Mouse (Mus musculus): ENCODE results near the gene Ano1. TPM values are rescaled to one million over a fixed set of nuclear protein-coding genes. Genes with fewer than 3 reads are reported as not detected.

The Ano1 gene
- under 1 TPM in 1 of 2 experiments, not detected in 1; 0.16 TPM for polyA plus RNA-seq (2017; shearing (Covaris generic))

DNA sequence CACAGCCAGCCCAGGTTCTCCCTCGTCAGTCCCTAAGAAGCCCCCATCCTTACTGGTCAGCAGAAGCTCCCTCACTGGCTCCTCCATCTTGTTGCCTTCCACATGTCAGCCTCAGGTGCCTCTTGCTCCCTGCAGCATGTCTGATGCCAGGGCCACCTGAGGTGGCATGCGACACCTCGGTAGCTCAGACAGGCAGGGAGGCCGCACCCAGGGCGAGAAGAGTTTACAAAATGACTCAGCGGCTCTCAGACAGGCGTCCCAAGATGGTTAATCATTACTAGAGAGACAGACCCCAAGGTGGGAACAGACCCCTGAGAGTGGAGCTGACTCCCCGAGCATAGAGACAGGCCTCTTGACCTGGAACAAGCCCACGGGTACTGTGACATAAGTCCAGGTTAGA, at the start of gene Ano1:
Ano1 (minus strand) TSS at position 142 of the 400 bp plus-strand sequence.
- no peak for ATAC-seq

DNA sequence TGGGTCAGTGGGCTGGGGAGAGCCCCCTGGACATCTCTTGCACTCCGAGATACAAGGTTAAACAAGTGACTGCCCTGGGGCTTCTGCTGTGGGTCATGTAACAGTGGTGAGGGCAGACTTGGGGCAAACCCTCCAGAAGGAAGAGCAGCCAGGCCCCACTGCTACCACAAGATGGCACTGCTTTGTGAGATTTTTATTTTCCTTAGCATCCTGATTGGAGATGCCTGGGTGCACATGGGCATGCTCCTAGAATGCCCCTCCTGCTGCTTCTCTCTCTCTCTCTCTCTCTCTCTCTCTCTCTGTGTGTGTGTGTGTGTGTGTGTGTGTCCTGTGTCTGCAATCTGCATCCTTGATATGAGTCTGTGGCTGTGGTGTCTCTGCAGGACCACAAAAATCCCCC, 46.7 kb upstream of the Ano1 start:
- no peak for ATAC-seq

DNA sequence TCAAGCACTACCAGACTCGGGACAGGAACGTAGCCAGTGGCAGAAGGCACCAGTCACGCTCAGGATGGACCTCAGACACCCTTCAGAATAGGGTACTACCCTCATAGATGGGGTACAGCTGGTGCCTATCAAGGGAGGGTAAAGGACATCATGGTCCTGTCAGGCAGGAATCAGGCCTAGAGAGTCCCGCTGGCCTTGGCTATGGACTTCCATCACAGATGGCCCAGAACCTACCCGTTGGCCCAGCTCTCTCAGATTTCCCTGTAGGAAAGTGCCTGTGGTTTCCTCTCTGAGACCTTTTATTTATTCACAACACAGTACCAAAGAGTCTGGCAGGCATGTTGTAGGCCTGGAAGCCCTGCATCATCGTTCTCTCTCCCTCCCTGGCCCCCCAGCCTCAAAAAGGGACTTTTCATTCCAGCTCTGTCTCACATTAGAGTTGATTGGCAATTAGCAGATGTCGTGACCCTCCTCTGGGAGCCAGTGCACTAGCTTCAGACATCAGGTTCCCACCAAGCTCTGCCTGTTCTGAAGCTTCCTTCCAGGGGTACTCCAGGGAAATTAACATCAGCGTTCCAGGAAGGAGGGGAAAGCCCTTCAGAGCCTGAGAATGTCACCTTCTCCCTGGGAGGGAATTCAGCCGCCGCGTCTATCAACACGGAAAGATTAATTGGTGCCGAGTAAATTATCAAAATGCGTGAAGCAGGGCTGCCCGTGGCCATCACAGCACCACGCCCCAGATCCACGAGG, 45.4 kb upstream of the Ano1 start:
- no peak for ATAC-seq

DNA sequence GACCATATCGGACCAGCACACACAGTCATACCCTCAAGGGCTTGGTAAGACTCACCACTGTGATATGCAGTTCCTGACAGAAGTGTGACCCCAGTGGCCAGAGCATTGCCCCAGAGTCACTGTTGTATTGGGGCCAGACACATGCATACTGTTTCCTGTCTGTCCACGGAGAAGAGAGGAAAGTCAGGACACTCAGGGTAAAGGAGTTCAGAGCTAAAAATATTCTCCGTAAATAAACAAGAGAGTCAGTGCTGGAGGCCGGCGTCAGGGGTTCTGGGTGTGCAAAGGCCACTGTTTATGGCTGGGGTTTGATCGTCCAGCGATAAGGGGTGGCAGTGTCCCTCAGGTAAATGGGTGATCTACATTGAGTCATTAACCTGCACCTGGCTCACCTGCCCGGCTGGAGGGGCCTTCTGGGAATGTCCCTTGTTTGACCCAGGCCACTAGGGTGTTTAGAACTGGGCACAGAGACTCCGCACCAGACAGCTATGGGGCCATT, 44.3 kb upstream of the Ano1 start:
- no peak for ATAC-seq

DNA sequence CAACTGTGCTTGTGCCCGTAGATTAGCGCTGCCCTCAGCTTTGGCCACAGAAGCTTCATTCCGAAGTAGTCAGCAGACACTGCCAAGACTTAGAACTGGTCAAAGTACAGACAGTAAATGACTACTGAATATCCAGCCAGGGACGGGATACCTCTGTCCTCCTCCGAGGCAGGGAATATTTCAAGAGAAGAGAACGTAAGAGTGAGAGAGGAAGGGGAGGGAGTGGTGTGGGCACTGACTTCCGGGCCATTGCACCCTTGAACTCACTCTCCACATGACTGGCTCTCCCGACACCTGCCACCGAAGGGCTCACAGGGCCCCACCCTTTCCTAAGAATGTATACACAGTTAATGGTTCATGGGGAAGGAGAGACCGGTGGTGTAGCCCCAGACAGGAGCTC, 41.5 kb upstream of the Ano1 start:
- no peak for ATAC-seq

DNA sequence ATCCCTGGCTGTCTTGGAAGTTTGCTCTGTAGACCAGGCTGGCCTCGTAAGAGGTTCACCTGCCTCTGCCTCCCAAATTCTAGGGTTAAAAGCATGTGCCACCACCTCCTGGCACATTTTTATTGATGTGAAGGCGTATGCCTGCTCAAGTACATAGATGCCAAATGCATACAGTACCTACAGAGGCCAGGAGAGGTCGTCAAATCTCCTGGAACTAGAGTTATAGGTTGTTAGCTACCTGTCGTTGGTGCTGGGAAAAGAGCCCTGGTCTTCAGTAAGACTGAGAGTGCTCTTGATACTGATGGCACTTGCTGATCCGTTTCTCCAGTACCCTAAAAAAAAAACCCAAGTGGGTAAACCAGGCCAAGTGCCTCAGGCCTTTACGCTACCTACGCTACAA, 39.7 kb upstream of the Ano1 start:
- no peak for ATAC-seq

DNA sequence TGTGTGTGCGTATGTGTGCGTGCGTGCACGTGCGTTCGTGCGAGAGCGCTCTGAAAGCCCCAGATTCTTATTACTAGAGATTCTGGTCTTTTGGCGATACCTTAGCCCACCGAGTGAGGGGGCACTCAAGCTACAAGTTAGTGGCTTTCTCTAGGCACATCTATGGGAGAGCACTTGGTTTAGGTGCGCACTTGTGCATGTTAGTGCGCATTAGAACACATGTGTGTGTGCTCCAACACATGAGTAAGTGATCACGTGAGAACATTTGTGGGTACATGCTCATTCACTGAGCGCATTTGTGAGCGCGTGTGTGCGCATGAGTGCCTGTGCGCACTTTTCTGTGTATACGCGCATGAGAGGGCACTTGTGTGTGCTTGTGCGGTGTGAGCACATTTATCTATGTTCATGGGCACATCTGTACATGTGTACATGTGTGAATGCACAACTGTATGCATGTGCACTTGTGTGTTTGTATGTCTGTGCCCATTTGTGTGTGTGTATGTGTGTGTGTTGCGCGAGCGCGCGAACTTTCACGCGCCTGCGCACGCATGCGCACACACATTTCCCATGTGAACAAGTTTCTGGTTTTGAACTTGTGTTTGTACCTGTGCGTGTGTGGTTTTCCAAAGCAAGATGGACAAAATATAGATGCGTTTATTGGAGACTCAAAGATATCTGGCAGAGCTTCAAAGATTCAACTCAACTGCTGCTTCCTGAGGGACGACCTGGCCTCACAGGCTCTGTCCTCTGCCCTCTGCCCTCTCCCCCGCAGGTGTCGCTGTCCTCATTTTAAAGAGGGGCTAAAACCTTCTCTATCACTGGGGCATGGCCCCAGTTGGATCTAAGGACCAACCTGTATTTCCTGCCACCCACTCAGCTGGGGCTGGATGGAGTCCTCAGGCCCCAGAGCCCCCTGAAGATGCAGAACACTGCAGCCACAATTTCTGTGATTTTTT, 38.1 kb upstream of the Ano1 start:
- ATAC-seq = no peak

DNA sequence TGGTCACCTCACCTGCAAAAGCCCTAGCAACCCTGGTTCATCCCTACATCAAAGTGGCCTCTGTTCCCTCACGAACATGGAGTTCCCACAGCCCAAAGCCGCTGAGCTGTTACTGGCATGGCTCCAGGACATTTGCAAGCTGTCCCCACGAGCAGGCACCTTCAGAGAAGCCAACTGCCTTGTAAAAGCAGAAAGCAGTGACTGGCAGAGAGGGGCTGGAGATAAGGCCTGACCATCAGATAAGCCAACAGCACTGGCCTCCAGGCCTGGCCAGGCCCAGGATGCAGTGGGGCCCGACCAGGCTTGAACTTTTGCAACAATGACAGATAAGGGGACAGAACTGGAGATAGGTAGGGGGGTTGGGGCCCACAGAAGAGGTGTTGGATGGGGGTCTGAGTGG, 36.9 kb upstream of the Ano1 start:
- ATAC-seq = no peak

DNA sequence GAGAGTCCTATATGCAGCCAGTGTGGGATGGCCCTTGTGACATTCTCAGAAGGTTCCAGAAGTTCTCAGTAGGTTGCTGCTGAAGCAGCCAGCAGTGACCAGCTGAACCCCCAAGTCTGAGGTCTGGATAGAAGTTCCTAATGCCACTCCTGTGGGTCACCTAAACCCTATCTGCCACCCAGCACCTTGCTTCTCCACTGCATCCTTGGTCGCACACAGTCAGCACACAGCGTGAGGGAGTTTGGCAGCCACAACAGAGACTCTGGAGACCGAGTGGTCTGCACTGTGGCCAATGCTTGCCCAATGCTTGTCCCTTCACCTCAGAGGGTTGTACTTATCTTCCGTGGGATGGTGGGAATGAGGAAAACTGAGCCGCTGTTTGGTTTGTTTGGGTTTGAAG, 35.7 kb upstream of the Ano1 start:
- no peak for ATAC-seq

DNA sequence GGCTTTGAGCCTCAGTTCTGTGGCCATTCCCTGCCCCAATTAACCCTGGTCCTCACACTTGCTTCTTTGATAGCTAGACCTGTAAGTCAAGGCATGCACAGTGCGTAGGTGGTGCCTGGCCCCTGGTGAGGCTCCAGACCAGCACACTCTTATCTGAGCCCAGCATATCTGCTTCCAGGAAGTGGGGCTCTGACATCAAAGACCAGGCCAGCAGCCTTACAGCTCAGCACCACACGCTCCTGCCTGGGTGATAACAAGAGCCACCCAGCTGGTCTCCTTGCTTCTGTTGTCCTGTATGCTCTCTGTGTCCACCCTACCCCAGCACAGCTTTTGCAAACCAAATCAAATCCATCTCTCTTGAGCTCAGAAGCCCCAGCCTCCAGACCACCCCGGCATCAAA, 34.8 kb upstream of the Ano1 start:
- no peak for ATAC-seq

DNA sequence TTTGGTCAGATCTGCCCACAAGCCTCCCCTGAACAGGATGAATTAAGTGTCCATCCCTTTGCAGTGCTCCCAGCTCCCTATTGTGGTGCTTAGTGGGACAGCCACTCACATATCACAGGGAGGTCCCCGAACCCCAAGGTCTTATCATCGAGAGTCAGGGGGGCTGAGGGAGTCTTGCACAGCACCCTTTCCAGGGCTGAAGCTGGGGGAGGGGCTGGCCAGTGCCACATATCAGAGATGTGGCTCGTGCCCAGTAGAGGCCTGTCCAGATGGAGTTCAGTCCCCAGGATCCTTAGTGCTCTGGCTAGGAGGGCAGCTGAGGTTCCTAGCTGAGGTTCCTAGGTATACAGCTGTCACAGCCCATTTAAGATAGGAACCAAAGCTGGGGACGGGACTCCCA, 32.4 kb upstream of the Ano1 start:
- ATAC-seq = no peak

DNA sequence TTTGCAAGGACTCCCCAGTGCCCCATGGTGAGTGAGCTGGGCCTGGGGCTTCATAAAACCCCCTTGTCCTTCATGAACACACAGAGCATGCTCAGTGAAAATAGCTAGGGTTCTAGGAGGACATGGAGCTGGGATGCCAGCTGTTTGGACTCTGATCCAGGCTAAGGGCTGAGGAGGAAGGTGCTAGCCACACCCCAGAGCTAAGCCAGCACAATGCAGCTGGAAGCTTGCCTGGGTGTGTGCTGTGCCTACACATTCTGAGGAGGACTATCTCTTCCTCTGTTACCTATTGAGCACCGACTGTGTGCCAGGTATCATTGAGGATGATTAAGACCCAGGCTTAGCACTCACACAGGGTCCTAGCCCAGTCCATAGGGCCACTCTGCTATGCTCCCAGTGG, 30.6 kb upstream of the Ano1 start:
- ATAC-seq = no peak

DNA sequence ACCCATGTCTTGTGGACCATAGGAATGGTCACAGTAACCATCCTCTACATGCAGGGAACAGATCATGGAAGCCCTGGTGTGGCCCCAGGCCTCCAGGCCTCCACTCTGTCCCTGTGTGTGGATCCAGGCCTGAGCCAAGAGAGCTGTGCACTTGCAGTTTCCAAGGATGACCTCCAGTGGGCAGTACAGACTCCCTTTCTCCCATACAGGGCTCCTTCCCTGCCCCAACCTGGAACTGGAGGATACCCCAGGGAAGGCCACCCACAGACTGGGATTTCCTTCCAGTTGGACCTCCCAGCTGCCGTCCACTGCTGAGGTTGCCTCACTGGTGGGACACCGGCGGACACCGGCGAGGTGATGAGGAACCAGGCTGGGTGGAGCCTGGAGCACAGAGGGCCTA, 29.6 kb upstream of the Ano1 start:
- ATAC-seq = no peak

DNA sequence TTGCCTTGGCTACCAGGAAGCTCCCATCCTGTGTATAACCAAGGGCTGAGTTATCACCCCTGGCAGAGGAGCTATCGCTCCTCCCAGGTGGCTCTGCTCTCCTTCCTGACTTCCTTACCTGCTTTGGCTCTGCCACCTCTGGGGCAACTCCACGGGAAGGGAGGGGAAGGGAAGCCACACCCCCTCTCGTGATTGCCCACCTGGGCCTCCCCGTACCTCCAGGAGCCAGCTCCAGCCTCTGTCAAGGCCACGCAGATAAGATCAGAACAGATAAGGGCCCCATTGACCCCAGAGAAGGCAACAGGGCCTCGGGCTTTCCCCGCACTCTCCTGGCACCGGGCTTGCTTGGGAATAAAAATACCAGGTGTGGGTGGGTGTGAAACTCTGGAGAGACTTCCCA, 28.4 kb upstream of the Ano1 start:
- no peak for ATAC-seq

DNA sequence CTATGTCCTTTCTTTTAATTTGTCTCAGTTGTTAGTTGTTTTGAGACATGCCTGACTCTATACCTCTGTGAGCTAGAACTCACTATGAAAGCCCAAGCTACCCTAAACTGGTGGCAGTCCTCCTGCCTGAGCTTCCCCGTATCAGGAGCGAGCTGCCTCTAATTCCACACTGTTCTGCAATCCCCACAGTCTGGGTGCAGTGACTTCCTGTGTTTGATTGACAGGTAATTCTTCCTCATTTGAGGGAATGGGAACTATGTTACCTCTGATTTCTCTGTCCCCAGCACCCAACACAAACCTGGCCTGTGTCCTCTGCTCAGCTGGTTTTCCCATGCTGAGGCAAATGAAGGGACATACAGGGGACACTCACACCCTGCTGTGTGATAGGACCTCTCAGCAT, 27.9 kb upstream of the Ano1 start:
- ATAC-seq = no peak

DNA sequence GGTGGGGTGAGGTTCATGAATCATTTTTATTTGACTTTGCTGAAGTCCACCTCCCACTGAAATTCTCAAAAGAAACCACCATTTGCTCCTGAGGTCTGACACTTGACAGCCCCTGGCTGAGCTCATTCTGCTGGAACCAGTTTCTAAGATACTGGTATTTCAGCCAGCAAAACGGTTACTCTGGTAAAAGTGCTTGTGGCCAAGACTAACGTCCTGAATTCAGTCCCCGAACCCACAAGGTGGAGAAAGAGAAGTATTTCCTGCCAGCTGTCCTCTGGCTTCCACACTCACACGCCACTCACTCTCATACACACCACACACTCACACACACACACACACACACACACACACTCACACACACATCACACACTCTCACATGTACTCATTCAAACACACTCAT, 26.0 kb upstream of the Ano1 start:
- no peak for ATAC-seq

DNA sequence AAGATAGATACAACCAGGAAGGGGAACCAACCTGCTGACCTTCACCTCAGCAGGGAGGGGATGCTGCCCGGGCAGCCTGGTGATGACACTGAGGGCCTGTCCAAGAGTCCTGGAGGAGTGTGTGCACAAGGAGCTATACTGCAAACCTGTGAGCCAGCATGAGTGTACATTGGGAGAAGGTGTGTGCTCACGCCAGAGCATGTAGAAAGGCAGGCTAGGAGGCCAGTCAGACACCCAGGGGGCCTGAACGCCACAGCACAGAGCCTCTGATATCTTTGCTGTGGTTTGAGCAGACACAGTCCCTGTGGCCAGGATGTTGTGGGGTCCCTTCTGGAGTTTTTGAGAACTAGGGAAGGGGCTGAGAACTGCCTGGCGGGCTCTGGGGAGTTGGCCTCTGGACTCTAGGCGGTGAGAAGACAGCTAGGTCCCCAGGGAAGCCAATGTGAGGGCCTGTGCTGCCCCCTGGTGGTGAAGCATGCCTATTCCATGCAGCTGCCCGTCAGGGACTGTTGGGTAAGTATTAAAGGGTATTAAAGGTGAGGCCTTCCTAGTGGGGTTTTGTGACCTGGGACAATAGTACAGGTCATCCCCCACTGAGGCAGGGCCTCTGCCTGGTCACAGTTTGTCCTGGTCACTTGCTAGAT, 24.2 kb upstream of the Ano1 start:
- ATAC-seq = no peak

DNA sequence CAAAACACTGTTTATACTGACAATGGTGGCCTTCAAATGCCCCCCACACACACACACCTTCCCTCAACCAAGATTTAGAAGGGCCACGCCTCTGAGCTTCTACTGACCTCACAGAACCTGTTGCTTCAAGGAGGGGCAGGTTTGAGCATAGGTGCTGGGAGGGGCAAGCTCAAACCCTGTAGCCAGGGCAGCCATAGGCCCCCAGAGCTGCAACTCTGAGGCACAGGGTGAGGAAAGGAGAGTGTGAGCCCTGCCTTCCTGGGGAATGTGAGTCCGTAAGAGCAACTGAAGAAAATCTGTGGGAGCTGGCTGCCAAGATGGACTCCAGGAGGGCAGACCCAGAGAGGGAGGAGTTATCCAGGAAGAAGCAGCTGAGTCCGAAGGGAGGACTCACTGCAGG, 23.4 kb upstream of the Ano1 start:
- ATAC-seq = no peak

DNA sequence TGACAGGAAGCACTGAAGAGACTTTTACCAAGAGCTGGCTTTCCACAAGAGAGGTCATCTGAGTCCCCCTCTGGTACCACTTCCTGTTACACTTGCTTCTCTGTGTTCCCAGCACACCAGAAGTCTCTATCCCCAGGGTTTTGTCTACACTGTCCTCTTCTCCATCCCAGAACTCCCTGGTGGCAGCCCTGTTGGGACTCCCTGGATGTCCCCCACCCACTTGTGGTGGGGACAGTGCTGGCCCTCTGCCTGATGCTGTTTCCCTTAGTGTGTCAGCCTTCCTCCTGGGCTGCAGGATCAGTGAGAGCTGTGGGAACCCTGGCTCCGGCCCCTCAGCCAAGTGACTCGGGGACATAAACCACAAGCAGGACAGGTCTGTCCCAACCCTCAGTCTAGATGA, 22.5 kb upstream of the Ano1 start:
- ATAC-seq = no peak

DNA sequence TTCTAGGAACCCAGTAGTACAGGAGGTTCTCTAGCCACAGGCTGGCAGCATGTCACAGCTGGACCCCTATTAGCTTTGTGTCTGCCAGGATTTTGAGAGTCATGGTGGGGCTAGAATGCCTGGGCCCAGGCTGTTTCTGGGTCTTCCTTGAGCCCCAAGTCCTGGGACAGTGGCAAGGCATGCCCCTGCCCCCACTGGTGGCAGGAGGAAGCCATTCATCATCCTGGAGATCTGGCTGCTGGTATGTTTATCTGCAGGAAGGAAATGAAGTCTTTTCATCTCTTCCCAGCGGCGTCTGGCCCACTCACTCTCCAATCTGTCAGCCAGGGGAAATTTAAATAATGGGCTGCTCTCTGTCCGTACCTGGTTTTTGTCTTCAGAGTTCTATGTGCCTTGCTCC, 18.3 kb upstream of the Ano1 start:
- ATAC-seq = no peak

DNA sequence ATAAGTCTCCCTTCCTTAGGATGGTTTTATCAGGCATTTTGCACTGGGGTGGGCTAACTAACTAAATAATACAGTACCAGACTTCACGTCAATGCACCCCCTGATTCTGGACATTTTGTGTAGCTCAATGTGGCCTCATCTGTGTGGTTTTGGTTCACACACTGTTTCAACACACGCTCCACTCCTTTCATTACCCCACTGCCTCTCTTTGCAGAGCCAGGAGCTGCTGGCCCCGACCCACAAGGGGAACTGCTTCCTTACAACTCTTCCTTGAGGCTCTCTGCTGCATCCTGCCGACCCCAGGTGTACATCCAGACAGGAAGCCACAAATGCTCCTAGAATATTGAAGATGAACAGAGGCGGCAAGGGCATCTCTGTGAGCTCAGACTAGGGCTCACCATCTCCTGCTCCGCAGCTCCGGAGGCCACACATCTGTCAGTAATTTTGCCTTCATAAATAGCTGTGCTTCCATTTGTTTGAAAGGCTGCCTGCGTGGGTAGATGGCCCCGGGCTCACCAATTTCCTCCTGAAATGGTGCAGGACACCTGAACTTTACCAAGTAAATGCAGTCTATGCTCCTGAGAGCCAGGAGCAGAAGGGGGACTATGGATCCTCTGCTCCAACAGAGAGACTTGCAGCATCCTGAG, 17.8 kb upstream of the Ano1 start:
- no peak for ATAC-seq

DNA sequence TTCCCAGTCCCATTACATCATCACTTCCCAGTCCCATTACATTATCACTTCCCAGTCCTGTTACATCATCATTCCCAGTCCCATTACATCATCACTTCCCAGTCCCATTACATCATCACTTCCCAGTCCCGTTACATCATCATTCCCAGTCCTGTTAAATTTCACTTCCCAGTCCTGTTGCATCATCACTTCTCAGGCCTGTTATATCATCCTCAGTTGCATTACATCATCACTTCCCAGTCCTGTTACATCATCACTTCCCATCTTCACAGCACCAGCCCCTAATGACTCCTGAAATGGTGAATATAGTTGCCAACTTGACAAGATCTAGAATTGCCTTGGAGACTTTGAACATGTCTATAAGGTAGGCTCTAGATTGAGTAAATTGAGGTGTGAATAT, 17.1 kb upstream of the Ano1 start:
- no peak for ATAC-seq
